Mouse (Mus musculus): ENCODE results near the gene Cdc14b.

DNA sequence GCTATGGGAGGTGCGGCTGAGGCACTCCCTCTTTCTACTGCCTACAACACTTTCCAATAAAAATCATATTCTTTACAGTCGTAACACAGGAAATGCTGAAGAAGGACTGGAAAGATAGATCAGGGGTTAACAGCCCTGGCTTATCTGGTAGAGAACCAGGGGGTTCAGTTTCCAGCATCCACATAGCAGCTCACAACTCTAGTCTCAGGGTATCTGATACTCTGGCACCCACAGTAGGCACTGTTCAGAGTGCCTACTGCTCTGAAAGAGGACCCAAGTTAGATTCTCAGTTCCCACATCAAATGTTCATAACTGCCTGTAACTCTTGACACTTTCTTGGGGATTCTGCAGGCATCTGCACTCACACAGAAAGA, 37.8 kb upstream of the Cdc14b start:
- no peak for TF ChIP-seq CTCF (IDR thresholded peaks at IDR 0.05; ENCODE audit: extremely low read depth, insufficient read length, insufficient replicate concordance, low read depth, low read length)
- no peak for TF ChIP-seq POLR2A (IDR thresholded peaks at IDR 0.05; ENCODE audit: low read depth, low read length)
